Mouse (Mus musculus): Measurements from ENCODE around the gene Tsn.

DNA sequence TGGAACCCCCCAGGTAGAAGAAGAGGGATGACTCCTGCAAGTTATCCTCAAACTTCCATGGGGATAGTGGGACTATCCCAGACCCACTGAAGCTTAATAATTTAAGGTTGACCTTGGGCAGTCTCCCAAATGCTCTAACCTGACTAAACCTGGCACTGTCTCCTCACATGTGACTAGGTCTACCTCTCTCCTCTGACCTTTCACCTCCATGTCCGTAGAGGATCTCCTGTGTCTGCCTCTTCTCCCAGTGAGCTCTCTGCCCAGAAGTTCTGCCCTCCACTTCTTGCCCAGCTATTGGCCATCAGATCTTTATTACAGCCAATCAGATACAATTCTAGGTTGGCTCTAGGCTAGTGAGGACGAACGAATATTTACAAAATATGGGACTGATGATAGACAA is 38.4 kb upstream of the Tsn start:
- TF ChIP-seq EP300 (IDR thresholded peaks at IDR 0.05; ENCODE audit: low read depth) (no peak), CTCF (IDR thresholded peaks at IDR 0.05; ENCODE audit: low read depth) (no peak)
